8 mouse cellular contexts compared by ENCODE assay signal in genomic region chr10:76237341-76238225, GRCm38 (mm10). TPM values are rescaled to one million over a fixed set of nuclear protein-coding genes. Genes with fewer than 3 reads are reported as not detected.
DNase-seq lines count a peak whose midpoint lies in the region; ATAC-seq lines count a peak whose summit lies in the region.

Gene Prmt2 (minus strand): TSS chr10:76237865.

- H3K4me1 ChIP-seq in intestine, embryonic 14.5 days (replicated peaks; ENCODE audit: control insufficient read depth, insufficient read depth, low read length): no peaks in the 10 kb centered on the region

- peak; percentile 96 for ATAC-seq in intestine, embryonic 14.5 days (replicated peaks; ENCODE audit: low FRiP score, low TSS enrichment, low read depth)

- H3K27me3 ChIP-seq in intestine, embryonic 14.5 days (replicated peaks; ENCODE audit: control insufficient read depth, insufficient read depth, low read length): no peaks in the 10 kb centered on the region

- 2% methylated on average over 47 of the region's 47 CpGs for WGBS in intestine, embryonic 14.5 days

- H3K36me3 ChIP-seq in intestine, embryonic 14.5 days (ENCODE audit: control insufficient read depth, insufficient read depth, low read length): peaks cover 6% of the 10 kb centered on the region; the same call in 1 of the 2 replicates

- H3K9me3 ChIP-seq in intestine, embryonic 14.5 days (ENCODE audit: control insufficient read depth, low read length): no peaks in the 10 kb centered on the region

- intact Hi-C loops in left cerebral cortex, postnatal 14 days (cut with DNase I): no loop called here

- peak within 1 kb of the TSS; percentile 74; the same call in 1 of the 2 replicates for H3K27ac ChIP-seq in intestine, embryonic 14.5 days (ENCODE audit: low read depth)

- peak within 1 kb of the TSS; percentile 73 for H3K4me2 ChIP-seq in intestine, embryonic 14.5 days (ENCODE audit: low read length)

- peak; percentile 83 to 88 for DNase-seq in adrenal gland, adult 18-20 months (ENCODE audit: low spot score in 2 of 2)
- DNase-seq in embryo, embryonic 11 days: peak; percentile 96
- DNase-seq in gastrocnemius, postnatal 25 days: peak; percentile 86
- DNase-seq in intestine, embryonic 14.5 days (ENCODE audit: low spot score): peak; percentile 93
- peak; percentile 81 to 91 for DNase-seq in left cerebral cortex, postnatal 14 days (ENCODE audit: low spot score in 2 of 2)
- peak; percentile 95 for DNase-seq in mesoderm, embryonic 11.5 days (ENCODE audit: low read depth, low spot score)
- peak; percentile 82 to 86 for DNase-seq in right cerebral cortex, postnatal 36 days (ENCODE audit: low spot score in 2 of 2)
- DNase-seq in yolk sac, embryonic 10.5 days (ENCODE audit: low spot score): peak; percentile 92

- peak within 1 kb of the TSS; percentile 59 for H3K9ac ChIP-seq in intestine, embryonic 14.5 days (ENCODE audit: low read length)

- peak within 1 kb of the TSS; percentile 78 for H3K4me3 ChIP-seq in intestine, embryonic 14.5 days (ENCODE audit: low read depth, low read length)

RNA-seq across cellular contexts. Expression of gene Prmt2, which starts in this region (rescaled TPM):
- total RNA-seq in adrenal gland, adult 18-20 months (2021): 10 to 100 TPM; 21.3 to 31.3 TPM
- total RNA-seq in gastrocnemius, postnatal 25 days (2021): 1 to 10 TPM; 2.7 to 4.4 TPM
- 53.6 and 61.8 TPM in 2 replicates for polyA plus RNA-seq in intestine, embryonic 14.5 days (2014; fragmentation: Nextera tagmentation; extraction: Ambion mirVana)
- total RNA-seq in left cerebral cortex, postnatal 14 days (2021): 10 to 100 TPM; 56.6 to 60.6 TPM

Comparison
In these comparisons a context has a peak if more than half of its experiments do, and no peak if none do; other contexts are left out.
1. Peak in every context shown above with its lines: DNase-seq, ATAC-seq, H3K4me3 ChIP-seq and H3K27ac ChIP-seq.
2. RNA of gene Prmt2 (total RNA-seq): 56.6 to 60.6 TPM in left cerebral cortex, postnatal 14 days and 21.3 to 31.3 TPM in adrenal gland, adult 18-20 months; 2.7 to 4.4 TPM in gastrocnemius, postnatal 25 days; every median in the first group is over 4 times any median in the second.